Mouse (Mus musculus) E14TG2a.4 (cell line): ENCODE measurements around the gene Ear6.
"Not testable (repeated sequence)": the region's sequence is repeated elsewhere in the genome, so short reads cannot be mapped to it uniquely, and the experiment has no call there.

ENCODE experiments used
- CTCF ChIP-seq: conservative IDR thresholded peaks from 2 replicates; pipeline ENCODE4 v1.5.1; 2014; ENCODE audit warnings: low read length
- NANOG ChIP-seq: IDR thresholded peaks from 2 replicates; pipeline ENCODE4 v1.6.1; 2014; ENCODE audit warnings: borderline replicate concordance, low read length, mixed read lengths
- POU5F1 ChIP-seq: IDR thresholded peaks from 2 replicates; pipeline ENCODE4 v1.6.1; 2014; ENCODE audit warnings: low read length, borderline replicate concordance

DNA sequence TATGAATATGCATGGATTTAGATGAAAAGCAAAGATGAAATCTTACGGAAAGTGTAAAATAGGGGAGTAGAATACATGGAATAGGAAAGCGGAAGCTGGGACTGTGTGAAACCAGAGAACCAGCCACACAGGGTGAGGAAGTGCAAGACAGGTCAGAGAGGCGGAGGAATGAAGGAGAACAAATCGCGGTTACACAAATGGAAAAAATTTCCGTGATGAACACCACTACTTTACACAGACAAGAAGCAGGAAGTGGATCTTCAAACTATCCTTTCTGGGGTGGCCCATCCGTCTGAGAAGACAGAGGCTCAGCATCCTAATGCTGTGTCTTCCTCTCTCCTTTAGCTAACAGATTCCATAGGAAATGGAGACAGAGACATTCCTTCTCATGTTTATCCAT is 1.8 kb downstream of the Ear6 start:
- not testable (repeated sequence) for TF ChIP-seq CTCF, POU5F1, NANOG
